8 mouse cellular contexts compared by ENCODE assay signal in the genomic region with DNA sequence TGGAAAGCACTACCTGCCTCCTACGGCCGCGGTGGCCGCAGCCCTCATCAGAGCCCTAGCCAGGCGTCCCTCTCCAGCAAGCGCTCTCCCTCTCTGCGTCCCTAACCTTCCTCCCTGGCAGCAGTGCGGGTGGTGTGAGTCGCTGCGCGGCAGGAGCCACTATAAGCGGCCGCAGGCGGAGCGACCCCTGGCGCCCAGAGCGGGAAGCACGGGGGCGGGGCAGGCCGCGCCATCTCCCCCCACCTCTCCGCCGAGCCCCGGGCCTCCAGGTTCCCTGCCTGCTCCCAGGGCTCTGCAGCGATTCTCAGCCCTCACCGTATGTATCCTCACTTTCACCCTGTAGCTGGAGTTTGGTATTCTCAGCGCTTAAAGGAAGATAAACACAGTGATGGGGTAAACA. TPM values are rescaled to one million over a fixed set of nuclear protein-coding genes. Genes with fewer than 3 reads are reported as not detected.
DNase-seq lines count a peak whose midpoint lies in the region; ATAC-seq and TF ChIP-seq lines count a peak whose summit lies in the region.

No protein-coding gene starts in this region.

- no peaks in the 10 kb centered on the region for H3K9me3 ChIP-seq in forebrain, embryonic 11.5 days (ENCODE audit: control insufficient read depth, low read length)
- H3K9me3 ChIP-seq in lung, postnatal 0 days (ENCODE audit: low read length) = no peaks in the 10 kb centered on the region

- TF ChIP-seq POLR2A in olfactory bulb, adult 2 months (IDR thresholded peaks at IDR 0.05; ENCODE audit: insufficient read depth, low read depth, low read length) = no peak

- intact Hi-C loops in heart, postnatal 10 days (cut with DNase I) = no loop called here

- no peak for TF ChIP-seq EP300 in lung, postnatal 0 days (IDR thresholded peaks at IDR 0.05)

- H3K4me3 ChIP-seq in forebrain, embryonic 11.5 days (ENCODE audit: low read depth, low read length) = peak overlapping the region; percentile 14; the same call in 1 of the 2 replicates
- H3K4me3 ChIP-seq in lung, postnatal 0 days (ENCODE audit: low read depth, low read length) = peak overlapping the region; percentile 19; the same call in 1 of the 2 replicates
- H3K4me3 ChIP-seq in olfactory bulb, adult 2 months (ENCODE audit: insufficient read depth, low read depth, low read length) = peak overlapping the region; percentile 17

- peaks cover 6% of the 10 kb centered on the region; the same call in 1 of the 2 replicates for H3K4me1 ChIP-seq in forebrain, embryonic 11.5 days (replicated peaks; ENCODE audit: control insufficient read depth, insufficient read depth, low read length)
- no peaks in the 10 kb centered on the region for H3K4me1 ChIP-seq in lung, postnatal 0 days (ENCODE audit: insufficient read depth, low read depth, low read length)
- peaks cover 9% of the 10 kb centered on the region for H3K4me1 ChIP-seq in olfactory bulb, adult 2 months (ENCODE audit: control insufficient read depth, insufficient read depth, low read length)

- peak overlapping the region; percentile 43 for H3K4me2 ChIP-seq in forebrain, embryonic 11.5 days (ENCODE audit: low read depth, low read length, severe bottlenecking)
- H3K4me2 ChIP-seq in lung, postnatal 0 days (replicated peaks; ENCODE audit: low read depth, low read length) = peak overlapping the region; percentile 32

- under 1% methylated on average over 27 of the region's 27 CpGs for WGBS in forebrain, embryonic 11.5 days
- 0% methylated on average over 27 of the region's 27 CpGs for WGBS in lung, postnatal 0 days
- 2% methylated on average over 27 of the region's 27 CpGs for WGBS in olfactory bulb, adult 2 months

- peak; percentile 61; the same call in 1 of the 2 replicates for ATAC-seq in forebrain, embryonic 11.5 days (replicated peaks; ENCODE audit: low FRiP score)
- peak; percentile 85 for ATAC-seq in lung, postnatal 0 days

- H3K36me3 ChIP-seq in forebrain, embryonic 11.5 days (ENCODE audit: control insufficient read depth, insufficient read depth, low read length) = no peaks in the 10 kb centered on the region
- H3K36me3 ChIP-seq in lung, postnatal 0 days (ENCODE audit: insufficient read depth, low read length) = no peaks in the 10 kb centered on the region

- H3K9ac ChIP-seq in forebrain, embryonic 11.5 days (ENCODE audit: low read length) = no peak overlapping the region
- no peak overlapping the region for H3K9ac ChIP-seq in lung, postnatal 0 days (replicated peaks; ENCODE audit: low read depth)

- peak; percentile 84 for DNase-seq in ES-CJ7 (ENCODE audit: low read depth, low spot score)
- peak; percentile 54 for DNase-seq in c-Kit-positive CD71-positive TER-119-negative erythroid progenitor cells, embryonic 14.5 days (ENCODE audit: low read depth)
- DNase-seq in forebrain, embryonic 11.5 days (ENCODE audit: low spot score) = peak; percentile 93
- peak; percentile 83 to 91 for DNase-seq in heart, postnatal 10 days
- DNase-seq in kidney, postnatal 25 days = peak; percentile 79 to 83
- peak; percentile 88 for DNase-seq in lung, postnatal 0 days (ENCODE audit: low spot score)
- DNase-seq in thymus, postnatal 0 days (ENCODE audit: low spot score) = peak; percentile 79

- peaks cover 91% of the 10 kb centered on the region for H3K27me3 ChIP-seq in forebrain, embryonic 11.5 days (ENCODE audit: control insufficient read depth, insufficient read depth, low read length)
- H3K27me3 ChIP-seq in lung, postnatal 0 days (replicated peaks; ENCODE audit: insufficient read depth, low read length) = peaks cover 69% of the 10 kb centered on the region

- TF ChIP-seq CTCF in lung, postnatal 0 days (IDR thresholded peaks at IDR 0.05) = peak; percentile 88
- peak; percentile 77 for TF ChIP-seq CTCF in olfactory bulb, adult 2 months (IDR thresholded peaks at IDR 0.05; ENCODE audit: insufficient read depth, low read depth, low read length)

- no peak overlapping the region for H3K27ac ChIP-seq in forebrain, embryonic 11.5 days (ENCODE audit: low read depth, low read length)
- no peak overlapping the region for H3K27ac ChIP-seq in lung, postnatal 0 days (ENCODE audit: low read length)
- no peak overlapping the region for H3K27ac ChIP-seq in olfactory bulb, adult 2 months (ENCODE audit: insufficient read depth, low read depth, low read length)

RNA-seq across cellular contexts. Expression of a gene that starts 0.7 kb away (rescaled TPM):
- polyA plus RNA-seq in forebrain, embryonic 11.5 days (2014; fragmentation: Nextera tagmentation; extraction: Ambion mirVana) = 0.12 TPM in 1 of 2 replicates, not detected in the other
- not detected for total RNA-seq in heart, postnatal 10 days (2021)
- not detected in 2 replicates for polyA plus RNA-seq in lung, postnatal 0 days (2015; fragmentation: Nextera tagmentation; extraction: Ambion mirVana)
- not detected in 2 replicates for polyA plus RNA-seq in olfactory bulb, adult 2 months (2012; ENCODE audit: insufficient read depth, insufficient read length, low replicate concordance, missing spikeins)
- polyA plus RNA-seq in thymus, postnatal 0 days (2015; fragmentation: Nextera tagmentation; extraction: Ambion mirVana) = 0.18 TPM in 1 of 2 replicates, not detected in the other

RNA-seq across cellular contexts. Expression of a gene that starts 4.7 kb away (rescaled TPM):
- polyA plus RNA-seq in forebrain, embryonic 11.5 days (2014; fragmentation: Nextera tagmentation; extraction: Ambion mirVana) = 0.16 and 0.40 TPM in 2 replicates
- under 1 TPM; 0.37 to 0.98 TPM for total RNA-seq in heart, postnatal 10 days (2021)
- 0.50 and 0.96 TPM in 2 replicates for polyA plus RNA-seq in lung, postnatal 0 days (2015; fragmentation: Nextera tagmentation; extraction: Ambion mirVana)
- not detected in 2 replicates for polyA plus RNA-seq in olfactory bulb, adult 2 months (2012; ENCODE audit: insufficient read depth, insufficient read length, low replicate concordance, missing spikeins)
- 0.13 and 0.22 TPM in 2 replicates for polyA plus RNA-seq in thymus, postnatal 0 days (2015; fragmentation: Nextera tagmentation; extraction: Ambion mirVana)

RNA-seq across cellular contexts. Expression of a gene that starts 13.9 kb away (rescaled TPM):
- 38.8 and 40.2 TPM in 2 replicates for polyA plus RNA-seq in forebrain, embryonic 11.5 days (2014; fragmentation: Nextera tagmentation; extraction: Ambion mirVana)
- 1 to 10 TPM; 6.5 to 6.7 TPM for total RNA-seq in heart, postnatal 10 days (2021)
- 0.95 and 0.99 TPM in 2 replicates for polyA plus RNA-seq in lung, postnatal 0 days (2015; fragmentation: Nextera tagmentation; extraction: Ambion mirVana)
- polyA plus RNA-seq in olfactory bulb, adult 2 months (2012; ENCODE audit: insufficient read depth, insufficient read length, low replicate concordance, missing spikeins) = not detected in 2 replicates
- 21.8 and 25.3 TPM in 2 replicates for polyA plus RNA-seq in thymus, postnatal 0 days (2015; fragmentation: Nextera tagmentation; extraction: Ambion mirVana)

RNA-seq across cellular contexts. Expression of a gene that starts 33.3 kb away (rescaled TPM):
- 0.19 and 0.94 TPM in 2 replicates for polyA plus RNA-seq in forebrain, embryonic 11.5 days (2014; fragmentation: Nextera tagmentation; extraction: Ambion mirVana)
- under 1 TPM; 0.27 to 0.53 TPM for total RNA-seq in heart, postnatal 10 days (2021)
- polyA plus RNA-seq in lung, postnatal 0 days (2015; fragmentation: Nextera tagmentation; extraction: Ambion mirVana) = 0.32 and 0.42 TPM in 2 replicates
- not detected in 2 replicates for polyA plus RNA-seq in olfactory bulb, adult 2 months (2012; ENCODE audit: insufficient read depth, insufficient read length, low replicate concordance, missing spikeins)
- 0.99 and 1.1 TPM in 2 replicates for polyA plus RNA-seq in thymus, postnatal 0 days (2015; fragmentation: Nextera tagmentation; extraction: Ambion mirVana)

RNA-seq across cellular contexts. Expression of a gene that starts 37.4 kb away (rescaled TPM):
- 60.3 and 60.7 TPM in 2 replicates for polyA plus RNA-seq in forebrain, embryonic 11.5 days (2014; fragmentation: Nextera tagmentation; extraction: Ambion mirVana)
- 10 to 100 TPM; 16.7 to 18.8 TPM for total RNA-seq in heart, postnatal 10 days (2021)
- 13.7 and 16.3 TPM in 2 replicates for polyA plus RNA-seq in lung, postnatal 0 days (2015; fragmentation: Nextera tagmentation; extraction: Ambion mirVana)
- not detected in 2 replicates for polyA plus RNA-seq in olfactory bulb, adult 2 months (2012; ENCODE audit: insufficient read depth, insufficient read length, low replicate concordance, missing spikeins)
- 30.2 and 31.1 TPM in 2 replicates for polyA plus RNA-seq in thymus, postnatal 0 days (2015; fragmentation: Nextera tagmentation; extraction: Ambion mirVana)
